Mouse (Mus musculus): Measurements from ENCODE around the gene Cuzd1.

Gene Cuzd1

DNA sequence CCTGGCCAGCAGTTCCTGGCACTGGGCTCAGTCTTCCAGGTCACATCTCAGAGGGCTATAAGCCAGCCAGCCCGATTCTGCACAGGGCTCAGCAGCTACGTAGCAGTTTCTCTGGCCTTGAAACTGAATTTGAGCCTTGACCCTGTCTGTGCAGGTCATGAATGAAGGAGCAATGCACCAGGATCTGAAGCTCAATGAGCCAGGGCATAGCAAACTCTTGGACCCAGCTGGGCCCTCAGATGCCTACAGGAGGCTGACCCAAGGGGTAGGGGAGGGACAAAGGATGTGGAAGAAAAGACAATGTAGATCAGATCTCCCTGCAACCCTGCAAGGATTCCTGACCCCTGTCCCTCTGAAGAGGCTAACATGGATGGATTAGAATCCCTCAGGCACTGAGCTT, at the start of gene Cuzd1:
TSS of gene Cuzd1 (minus strand) at position 101 of the 400 bp plus-strand sequence.
- CTCF ChIA-PET: no interaction called here

DNA sequence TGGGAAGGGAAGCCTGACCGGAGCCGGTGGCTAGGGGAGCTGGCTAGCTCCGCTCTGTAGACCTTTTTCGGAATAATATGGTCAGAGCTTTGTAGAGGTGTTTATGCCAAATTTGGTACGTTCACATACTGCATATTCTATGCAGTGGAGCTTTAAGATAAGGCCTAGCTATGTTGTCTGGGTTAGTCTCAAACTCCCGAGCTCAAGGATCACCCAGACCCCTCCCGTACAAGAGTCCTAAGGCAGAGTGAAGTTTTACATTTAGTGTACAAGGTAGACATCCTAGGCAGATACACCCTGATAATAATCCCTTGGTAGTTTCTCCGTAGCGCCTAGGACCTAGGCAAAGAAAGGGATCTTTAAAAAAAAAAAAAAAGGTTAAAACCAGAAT, 49.4 kb upstream of the Cuzd1 start:
- CTCF ChIA-PET: interaction anchor here (0.7 to 0.9 kb wide), 2 partner anchors 9 to 30 kb away, joined by 4 to 5 read pairs; partner anchors contain the start of gene 2310057M21Rik

DNA sequence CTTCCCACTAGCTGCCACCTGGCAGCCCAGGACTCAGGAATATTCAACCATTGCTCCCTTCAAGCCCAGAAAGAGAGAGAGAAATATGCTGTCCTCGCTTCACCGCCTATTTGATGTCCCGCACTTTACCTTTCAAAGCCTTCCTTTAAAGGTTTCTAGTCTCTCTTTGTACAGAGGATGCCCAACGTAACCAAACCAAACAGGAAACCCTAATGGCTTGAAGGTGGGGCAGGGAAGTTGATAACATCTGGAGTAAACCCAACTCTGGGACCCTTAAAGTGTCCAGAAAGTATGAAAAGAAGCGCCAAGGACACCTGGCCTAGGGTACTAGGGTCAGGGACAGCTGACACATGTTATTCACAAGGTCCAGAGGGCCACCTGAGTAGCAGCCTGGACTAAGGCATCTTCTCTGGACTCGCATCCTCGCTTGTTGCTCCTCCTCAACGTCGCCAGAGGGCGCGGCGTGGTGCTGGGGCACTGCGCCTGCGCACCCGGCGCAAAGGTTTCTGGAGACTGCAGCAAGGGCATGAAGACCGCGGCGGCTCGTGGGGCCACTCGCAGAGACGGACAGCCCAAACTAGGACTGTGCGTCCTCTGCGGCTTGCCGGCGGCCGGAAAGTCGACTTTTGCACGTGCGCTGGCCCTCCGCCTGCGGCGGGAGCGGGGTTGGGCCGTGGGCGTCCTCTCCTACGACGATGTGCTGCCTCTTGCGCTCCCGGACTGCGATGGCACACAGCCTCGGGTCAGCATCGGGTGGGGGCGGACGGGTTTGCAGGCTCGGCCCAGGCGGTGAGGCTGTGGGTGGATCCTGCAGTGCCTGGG, 48.8 kb upstream of the Cuzd1 start, which contains the start of gene Pstk:
TSS of gene Pstk (plus strand) at position 494 of the 822 bp plus-strand sequence.
- CTCF ChIA-PET: interaction anchor here (0.9 kb wide), 1 partner anchor 8 kb away, joined by 5 read pairs; the partner anchor contains the start of gene 2310057M21Rik

DNA sequence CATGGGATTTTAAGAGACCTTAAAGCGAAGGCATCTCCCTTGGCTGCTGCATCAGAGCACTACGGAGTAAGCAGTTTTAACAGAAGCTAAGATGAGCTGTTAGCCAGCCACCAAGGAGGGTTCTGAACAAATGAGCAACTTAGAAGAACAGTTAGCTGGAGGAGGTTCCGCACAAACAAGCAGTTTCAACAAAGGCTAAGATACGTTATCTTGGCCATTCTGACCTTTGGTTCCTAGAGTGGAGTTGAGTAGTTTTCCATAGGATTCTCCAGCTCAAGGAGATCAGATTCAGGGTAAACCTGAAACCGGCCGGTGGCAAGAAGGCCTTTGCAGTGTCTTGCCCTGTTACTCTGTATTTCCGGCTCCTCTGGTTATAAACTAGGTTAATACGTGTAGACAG, 42.0 kb upstream of the Cuzd1 start:
- CTCF ChIA-PET: no interaction called here

DNA sequence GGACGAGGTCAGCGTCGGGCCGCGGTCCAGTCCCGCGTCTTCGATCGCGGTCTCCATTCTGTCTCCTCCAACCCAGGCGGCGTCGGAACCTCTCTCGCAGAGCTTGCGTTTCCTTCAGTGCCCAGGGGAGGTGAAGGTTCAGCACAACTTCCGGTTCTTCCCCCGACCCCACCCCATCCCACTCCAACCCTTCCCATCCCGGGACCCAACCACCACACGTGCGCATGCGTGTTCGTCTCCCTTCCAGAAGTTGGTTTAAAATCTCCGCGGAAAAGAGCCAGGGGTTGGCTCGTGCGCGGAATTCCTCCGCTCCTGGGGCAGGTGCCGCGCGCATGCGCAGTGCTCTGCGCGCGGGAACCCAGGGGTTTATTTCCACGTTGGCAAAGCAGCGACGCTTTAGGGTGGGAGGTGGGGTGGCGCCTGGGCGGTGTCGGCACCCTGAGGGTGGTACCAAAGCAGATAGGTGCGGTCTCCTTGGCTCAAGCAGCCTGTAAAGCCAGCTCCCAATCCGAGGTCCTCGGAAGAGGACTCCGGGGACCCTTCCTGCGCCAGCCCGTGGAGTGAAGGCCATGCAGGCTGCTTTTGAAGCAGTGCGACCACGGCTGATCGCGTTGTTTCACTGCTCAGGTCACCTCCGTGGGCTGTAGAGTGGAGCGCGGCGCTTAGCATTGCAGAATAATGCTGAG, 40.7 kb upstream of the Cuzd1 start, which contains the start of gene 2310057M21Rik:
TSS of gene 2310057M21Rik (minus strand) at position 145 of the 686 bp plus-strand sequence.
- CTCF ChIA-PET: interaction anchor here (1.0 kb wide), 1 partner anchor 9 kb away, joined by 5 read pairs; no protein-coding TSS in a partner anchor

DNA sequence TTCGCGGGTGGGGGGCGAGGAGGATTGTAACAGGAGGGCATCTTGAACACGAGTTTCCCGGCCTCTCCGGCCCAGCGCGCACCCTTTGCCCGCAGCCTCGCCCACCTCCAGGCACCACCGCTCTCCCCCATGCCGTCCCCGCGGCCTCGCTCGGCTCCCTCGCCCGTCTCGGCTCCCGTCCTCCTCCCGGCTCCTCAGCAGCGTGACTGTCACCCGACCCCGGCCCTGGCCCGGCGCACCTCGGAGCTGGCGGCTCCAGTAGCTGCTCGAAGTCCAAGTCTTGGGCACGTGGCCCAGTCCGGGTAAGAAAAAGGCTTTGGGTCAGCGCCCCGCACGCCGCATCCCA, 40.1 kb upstream of the Cuzd1 start:
- CTCF ChIA-PET: no interaction called here

DNA sequence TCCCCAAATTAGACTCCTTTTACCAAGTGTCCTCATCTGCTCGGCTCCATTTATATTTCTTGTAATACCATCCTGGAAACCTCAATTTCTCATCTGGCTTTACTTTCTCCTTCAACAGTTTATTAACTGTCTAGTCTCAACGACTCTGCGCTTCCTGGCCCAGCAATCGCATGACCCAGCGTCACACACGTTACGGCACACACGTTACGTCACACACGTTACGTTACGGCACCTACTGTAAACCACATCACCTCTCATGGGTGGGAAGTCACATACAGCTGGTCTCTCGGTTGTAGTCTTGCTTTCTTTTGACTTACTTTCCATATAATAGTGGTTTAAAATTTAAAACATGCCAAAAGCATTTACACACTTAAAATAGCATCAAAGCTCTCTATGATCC, 34.0 kb upstream of the Cuzd1 start:
- CTCF ChIA-PET: no interaction called here

DNA sequence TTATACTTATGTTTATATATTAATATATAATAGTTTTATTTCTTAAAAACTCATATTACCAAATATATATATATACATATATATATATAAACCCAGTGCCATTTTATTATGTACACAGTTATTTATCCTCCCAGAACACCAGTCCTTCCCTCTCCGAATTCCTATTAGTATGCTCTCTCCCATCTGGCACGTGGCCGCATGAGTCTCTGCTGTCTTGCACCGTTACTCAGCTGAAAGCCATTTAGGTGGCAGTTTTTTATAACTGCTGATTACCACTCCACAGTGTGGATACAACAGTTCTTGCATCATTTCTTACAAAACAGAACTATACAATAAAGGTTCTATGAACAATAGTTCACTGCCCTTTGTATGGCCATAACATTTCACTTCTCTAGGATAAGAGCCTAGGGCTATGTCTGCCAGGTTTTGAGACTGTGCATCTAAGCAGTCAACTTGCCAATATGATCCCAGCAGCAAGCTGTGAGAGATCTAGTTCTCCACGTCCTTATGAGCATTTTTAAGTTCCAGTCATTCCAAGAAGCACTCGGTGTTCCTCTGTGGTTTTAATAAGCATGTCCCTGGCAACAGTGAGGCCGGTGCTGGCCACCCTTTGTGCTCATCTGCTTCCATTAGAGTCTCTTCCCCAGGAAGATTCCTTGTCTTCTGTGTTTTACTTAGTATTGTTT, 23.9 kb upstream of the Cuzd1 start:
- CTCF ChIA-PET: interaction anchor here (0.6 kb wide), 1 partner anchor 448 kb away, joined by 6 read pairs; no protein-coding TSS in a partner anchor

DNA sequence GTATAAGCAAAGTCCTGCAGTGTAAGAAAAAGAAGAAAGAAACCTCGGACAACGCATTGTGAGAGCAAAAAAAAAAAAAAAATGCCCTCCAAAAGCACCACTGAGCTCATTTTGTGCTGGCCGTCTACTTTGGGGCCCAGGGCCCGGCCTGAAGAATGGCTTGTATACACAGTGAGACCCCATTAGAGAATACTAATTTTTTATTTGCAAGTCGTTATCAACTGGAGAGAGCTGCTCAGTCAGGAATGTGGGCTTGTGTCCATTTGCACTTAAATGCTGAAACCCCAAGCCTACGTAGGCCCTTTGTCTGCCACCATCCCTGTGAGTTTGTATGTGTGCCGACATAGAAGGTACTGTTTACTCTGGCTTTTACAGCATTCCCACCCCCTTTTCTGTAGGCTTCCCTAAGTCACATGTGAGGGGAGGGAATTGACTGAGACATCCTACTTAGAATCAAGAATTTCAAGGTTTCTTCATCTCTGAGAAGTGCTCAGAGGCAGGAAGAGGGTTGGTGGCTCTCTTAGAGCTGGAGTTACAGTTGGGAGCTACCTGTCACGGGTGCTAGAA, 15.5 kb upstream of the Cuzd1 start:
- CTCF ChIA-PET: interaction anchor here (0.5 kb wide), 1 partner anchor 1420 kb away, joined by 3 read pairs; no protein-coding TSS in a partner anchor

DNA sequence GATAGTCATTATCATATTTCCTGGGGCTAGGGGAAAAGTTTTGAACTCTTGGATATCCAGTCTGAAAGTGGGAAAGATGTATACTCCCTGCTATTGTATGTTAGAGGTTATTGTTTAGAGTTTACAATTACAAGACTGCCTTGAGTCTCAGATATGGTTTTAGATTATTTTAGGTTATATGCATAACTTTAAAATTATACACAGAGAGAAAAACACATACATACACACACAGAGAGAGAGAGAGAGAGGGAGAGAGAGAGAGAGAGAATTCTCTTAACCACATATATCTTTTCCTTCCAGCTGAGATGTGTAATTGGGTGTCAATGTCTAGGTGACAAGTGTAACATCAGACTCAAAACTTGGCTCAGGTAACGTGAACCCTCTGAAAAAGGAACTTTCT, 11.5 kb upstream of the Cuzd1 start, which contains the start of gene Fam24a:
TSS of gene Fam24a (plus strand) at position 301 of the 400 bp plus-strand sequence.
- CTCF ChIA-PET: no interaction called here

DNA sequence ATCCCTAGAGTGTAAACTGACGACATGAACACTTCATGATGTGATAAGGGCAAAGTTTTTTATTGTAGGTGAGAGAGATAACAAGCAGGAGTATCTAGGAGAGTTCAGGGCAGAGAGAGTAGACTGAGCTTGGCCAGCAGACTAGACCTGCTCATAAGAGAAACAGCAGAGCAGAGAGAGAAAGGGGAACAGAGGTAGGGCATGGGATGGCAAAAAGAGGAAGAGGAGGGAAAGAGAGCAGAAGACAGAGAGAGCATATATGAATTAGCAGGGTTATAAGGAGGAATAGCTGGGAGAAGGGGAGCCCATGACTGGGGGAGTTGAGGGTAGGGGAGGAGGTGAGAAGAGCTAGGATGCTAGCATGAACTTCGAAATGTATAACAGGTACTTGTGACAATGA, 9.6 kb upstream of the Cuzd1 start:
- CTCF ChIA-PET: no interaction called here

DNA sequence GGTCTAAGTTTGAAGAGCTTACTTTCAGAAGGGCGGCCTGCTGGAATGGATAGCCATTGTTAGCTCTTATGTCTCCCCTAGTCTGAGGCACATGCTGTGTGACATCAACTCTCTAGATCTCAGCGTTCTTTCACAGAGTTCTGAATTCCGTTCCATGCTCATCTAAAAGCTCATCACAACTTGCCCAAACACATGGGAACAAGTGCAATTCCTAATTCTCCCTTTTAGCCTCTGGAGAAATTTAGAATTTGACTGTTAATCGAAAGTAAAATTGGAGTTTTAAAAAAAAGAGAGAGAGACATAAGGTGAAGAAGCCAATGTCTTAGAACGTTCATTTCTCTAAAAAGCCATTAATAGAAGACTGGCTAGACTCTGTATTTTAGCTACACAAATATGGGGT, 7.3 kb upstream of the Cuzd1 start, which contains the start of gene Fam24b:
TSS of gene Fam24b (minus strand) at position 101 of the 400 bp plus-strand sequence.
- CTCF ChIA-PET: no interaction called here

DNA sequence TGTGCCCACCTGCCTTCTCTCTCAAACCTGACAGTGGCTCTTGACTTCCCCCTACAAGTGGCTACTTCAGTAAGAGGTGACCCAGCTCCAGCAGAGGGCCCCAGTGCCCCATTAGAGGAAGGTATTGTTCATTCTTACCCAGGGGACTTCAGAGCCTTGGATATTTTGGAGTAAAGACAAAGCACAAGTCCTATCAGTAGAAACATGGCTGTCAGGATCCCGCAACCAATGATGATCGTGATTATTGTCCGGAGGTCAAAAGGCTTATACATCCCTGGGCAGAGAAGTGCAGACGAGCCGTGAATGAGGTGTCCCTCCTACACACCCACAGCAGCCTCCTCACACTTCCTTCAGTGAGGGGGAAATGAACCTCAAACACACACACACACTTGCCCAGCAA, 5.0 kb upstream of the Cuzd1 start:
- CTCF ChIA-PET: interaction anchor here (0.7 kb wide), 1 partner anchor 34 kb away, joined by 4 read pairs; no protein-coding TSS in a partner anchor

DNA sequence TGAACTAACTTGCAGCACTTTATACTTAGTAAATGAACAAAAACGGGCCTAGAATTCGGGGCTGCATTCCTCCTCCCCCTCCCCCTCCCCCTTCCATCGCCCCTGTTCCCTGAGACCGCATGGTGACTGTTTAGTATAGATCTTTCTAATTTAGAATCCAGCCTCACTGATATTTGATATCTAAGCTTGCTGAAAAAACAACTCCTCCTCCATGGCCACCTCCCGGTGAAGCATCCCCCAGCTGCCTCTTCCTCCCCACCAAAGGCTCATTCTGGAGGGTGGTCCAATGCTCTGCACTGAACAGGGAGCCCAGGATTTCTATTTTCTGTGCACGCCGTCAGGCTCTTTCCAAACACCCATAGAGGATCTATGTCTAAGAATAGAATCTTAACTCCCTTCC, 3.8 kb downstream of the Cuzd1 start:
- CTCF ChIA-PET: no interaction called here

DNA sequence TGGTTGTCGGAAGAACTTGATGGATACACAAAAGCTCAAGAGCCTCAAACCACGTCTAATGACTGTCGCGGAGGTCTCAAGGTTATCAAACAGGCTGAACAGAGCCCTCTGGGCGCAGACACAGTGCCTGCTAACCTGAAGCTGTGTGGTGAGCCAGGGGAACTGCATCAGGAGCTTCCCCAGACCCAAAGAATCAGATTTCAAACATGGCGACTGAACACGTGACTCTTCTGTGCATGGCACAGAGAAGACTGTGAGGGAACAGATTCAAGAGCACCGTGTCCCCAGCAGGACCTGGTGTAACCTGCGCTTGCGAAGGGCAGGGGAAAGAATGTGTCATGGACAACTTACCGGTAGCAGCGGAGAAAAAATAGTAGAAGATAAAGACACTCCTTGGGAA, 4.5 kb downstream of the Cuzd1 start:
- CTCF ChIA-PET: no interaction called here

DNA sequence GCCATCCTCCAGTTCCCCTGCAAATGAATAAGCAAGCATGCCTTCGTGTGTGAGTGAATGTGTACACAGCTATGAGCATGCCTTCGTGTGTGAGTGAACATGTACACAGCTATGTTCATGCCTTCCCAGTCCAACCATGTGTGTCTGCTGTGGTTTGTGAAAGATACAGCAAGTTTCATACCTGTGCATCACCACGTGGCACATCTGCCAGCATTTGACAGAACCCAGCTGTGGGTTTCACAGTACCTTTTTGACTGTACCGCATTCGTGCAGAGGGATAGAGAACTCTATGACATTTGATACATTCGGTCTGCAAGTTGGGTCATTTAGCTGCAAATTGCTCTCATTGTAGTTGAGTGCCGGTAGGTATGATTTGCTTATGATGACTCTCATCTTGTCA, 7.6 kb downstream of the Cuzd1 start:
- CTCF ChIA-PET: no interaction called here

DNA sequence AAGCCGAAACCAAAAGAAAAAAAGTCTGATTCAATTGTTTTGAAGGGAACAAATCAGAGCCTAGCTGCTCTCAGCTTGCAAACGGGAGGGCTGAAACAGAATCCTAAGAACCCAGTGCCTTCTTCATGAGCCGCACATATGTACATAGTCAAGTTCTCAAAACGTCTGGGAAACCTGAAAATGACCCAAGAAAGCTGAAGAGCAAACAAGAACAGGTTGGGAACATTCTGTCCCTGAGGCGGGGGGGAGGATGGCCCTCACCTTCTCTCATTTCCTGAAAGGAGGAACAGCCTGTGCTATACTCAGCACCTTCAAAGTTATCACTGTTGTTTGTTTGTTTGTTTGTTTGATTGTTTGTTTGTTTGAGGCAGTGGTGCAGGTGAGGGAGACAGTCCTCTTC, 15.4 kb downstream of the Cuzd1 start:
- CTCF ChIA-PET: no interaction called here

DNA sequence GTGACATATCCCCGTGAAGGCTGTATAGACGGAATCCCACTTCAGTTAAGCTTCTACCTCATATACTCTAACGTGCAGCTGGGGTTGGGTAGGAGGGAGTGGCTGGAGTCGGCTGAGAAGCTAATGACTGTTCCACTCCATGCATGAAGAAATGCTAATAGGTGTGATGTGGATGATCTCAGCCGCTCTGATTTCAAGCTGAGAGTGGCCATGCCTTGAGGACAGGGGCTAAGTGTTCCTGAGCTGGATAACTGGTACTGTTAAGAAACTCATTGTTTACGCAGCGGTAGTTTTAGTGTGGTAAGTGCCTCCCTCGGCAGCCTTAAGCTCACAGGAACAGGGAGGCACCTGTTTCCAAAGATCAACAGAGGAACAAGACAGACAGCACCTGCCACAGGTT, 18.8 kb downstream of the Cuzd1 start:
- CTCF ChIA-PET: no interaction called here

DNA sequence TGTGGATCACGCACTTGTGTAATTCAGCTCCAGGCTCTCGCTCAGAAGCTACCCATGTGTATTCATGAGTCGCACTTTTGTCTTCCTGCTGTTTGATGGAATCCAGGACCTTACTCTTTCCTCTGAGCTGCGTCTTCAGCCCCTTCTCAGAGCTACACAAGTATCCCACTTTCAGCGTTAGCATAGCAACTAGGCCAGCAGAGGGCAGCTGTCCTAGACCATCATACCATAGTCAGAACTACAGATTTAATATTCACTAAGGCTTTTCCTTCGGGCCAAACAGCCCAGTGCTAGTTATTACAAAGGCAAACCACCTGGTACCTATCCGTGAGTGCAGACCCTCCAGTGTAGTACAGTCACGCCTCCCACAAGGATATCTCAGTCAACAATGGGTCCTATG, 24.9 kb downstream of the Cuzd1 start:
- CTCF ChIA-PET: no interaction called here

DNA sequence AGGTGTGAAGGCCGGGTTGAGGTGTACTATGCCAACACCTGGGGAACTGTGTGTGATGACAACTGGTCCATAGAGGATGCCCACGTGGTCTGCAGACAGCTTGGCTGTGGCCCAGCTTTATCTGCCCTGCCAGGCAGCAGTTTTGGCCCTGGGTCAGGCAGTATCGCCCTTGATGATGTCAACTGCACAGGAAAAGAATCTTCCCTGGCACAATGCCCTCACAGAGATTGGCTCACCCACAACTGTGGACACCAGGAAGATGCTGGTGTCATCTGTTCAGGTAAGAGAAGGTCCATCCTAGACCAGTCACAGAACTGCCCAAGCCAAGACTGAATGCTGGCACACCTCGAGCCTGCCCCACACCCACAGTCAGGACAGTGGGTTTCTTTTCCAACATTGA, 56.2 kb downstream of the Cuzd1 start:
- CTCF ChIA-PET: no interaction called here

DNA sequence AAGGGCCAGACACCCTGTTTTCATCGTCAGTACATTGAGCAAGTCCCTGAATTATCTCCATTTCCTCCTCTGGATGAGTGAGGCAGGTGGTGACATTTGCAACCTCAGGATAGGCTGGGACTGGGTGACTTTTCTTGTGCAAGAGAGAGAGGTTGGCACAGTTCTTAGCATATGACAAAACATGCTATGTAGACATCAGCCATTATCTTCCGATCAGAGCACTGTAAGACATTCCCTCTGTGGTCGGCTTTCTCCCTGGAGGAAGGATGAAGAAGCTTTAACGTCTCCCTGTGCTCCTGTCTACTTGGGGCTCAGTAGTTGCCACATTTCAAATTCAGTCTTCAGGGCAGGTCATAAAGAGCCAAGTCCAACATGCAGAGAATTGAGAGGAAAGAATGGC, 57.8 kb downstream of the Cuzd1 start:
- CTCF ChIA-PET: no interaction called here

DNA sequence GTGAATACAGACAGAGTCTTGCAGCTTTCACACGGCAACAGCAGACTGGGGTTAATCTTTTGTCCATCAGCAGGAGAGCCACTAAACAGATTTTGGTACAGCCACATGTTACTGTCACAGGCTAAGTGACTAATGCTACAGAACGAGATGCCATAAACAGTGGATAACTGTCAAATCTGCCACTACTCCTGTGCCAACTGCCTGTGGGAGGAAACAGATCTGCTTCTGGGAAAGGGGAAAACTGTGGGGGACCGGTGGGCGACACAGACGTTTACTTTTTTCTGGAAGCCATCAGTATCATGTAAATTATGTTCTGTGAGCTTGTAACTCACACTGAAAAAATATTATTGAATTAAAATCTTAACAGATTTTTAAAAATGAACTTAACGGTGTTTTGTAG, 61.1 kb downstream of the Cuzd1 start:
- CTCF ChIA-PET: no interaction called here
